8 mouse cellular contexts compared by ENCODE assay signal in the genomic region with DNA sequence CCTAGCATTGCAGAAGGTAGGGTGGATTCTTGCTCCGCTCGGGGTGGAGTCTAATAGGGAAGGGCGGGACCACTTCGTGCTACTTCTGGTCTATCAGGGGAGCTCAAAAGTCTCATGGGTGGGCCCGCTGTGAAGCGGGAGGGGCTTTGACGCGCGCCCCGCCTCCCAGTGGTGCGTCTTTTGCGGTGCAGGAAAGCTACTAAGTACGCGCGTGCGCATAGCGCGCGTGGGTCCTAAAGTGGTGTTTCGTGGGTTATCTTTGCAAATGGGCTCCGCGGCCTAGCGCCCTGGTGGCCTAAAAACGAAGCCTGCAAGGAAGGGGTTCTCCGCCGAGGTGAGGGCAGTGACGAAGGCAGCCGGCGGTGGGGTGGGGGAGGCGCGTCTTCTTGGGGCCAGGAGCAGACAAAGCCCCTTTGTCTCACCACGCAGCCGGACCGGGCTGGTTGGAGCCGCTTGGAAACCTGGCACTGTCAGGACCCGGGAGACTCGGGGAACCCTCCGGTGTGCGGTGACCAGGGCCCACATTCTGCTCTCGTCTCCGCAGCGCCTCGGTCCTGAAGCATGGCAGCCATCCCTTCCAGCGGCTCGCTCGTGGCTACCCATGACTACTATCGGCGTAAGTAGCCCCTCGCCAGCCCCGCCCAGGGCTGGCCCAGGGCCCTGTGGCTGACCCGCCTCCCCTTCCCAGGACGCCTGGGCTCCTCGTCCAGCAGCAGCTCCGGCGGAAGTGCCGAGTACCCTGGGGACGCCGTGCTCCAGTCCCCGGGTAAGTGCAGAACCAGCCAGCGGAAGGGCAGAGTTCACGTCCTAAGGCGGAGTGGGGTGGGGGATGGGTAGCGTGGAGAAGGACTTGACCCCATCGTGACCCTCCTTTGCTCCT. TPM values are rescaled to one million over a fixed set of nuclear protein-coding genes. Genes with fewer than 3 reads are reported as not detected.
A peak's percentile ranks its signal among the peaks of the same experiment; 100 is the strongest.
DNase-seq lines count a peak whose midpoint lies in the region; ATAC-seq lines count a peak whose summit lies in the region.

A gene (plus strand): TSS at position 127 of the 880 bp plus-strand sequence.

- no peaks in the 10 kb centered on the region for H3K27me3 ChIP-seq in hindbrain, embryonic 15.5 days

- peak within 1 kb of the TSS; percentile 69 for H3K4me2 ChIP-seq in hindbrain, embryonic 15.5 days

- H3K4me3 ChIP-seq in hindbrain, embryonic 15.5 days: peak within 1 kb of the TSS; percentile 72

- H3K9me3 ChIP-seq in hindbrain, embryonic 15.5 days: no peaks in the 10 kb centered on the region

- peaks cover 6% of the 10 kb centered on the region; the same call in 1 of the 2 replicates for H3K36me3 ChIP-seq in hindbrain, embryonic 15.5 days

- DNase-seq in T-cell, adult 2 months (ENCODE audit: low spot score): peak; percentile 98
- peak; percentile 80 to 84 for DNase-seq in cerebellum, postnatal 36 days
- DNase-seq in frontal cortex, postnatal 36 days (ENCODE audit: low spot score in 2 of 2): peak; percentile 94 to 95
- DNase-seq in left cerebral cortex, adult 11 months (ENCODE audit: low spot score): peak; percentile 89
- peak; percentile 95 to 97 for DNase-seq in lung, postnatal 4 days
- DNase-seq in retina, postnatal 7 days (ENCODE audit: low read depth, low spot score): peak; percentile 68
- DNase-seq in urinary bladder, adult 2 months (ENCODE audit: low spot score): peak; percentile 77

- peak within 1 kb of the TSS; percentile 95 for H3K9ac ChIP-seq in hindbrain, embryonic 15.5 days

- peak; percentile 91 for ATAC-seq in hindbrain, embryonic 15.5 days (ENCODE audit: low FRiP score, low read depth)

- peaks cover 17% of the 10 kb centered on the region for H3K4me1 ChIP-seq in hindbrain, embryonic 15.5 days (replicated peaks)

- under 1% methylated on average over 64 of the region's 64 CpGs for WGBS in hindbrain, embryonic 15.5 days

- peak within 1 kb of the TSS; percentile 96 for H3K27ac ChIP-seq in hindbrain, embryonic 15.5 days (replicated peaks)

RNA-seq across cellular contexts. Expression of the gene that starts here (rescaled TPM):
- 398 and 410 TPM in 2 replicates for polyA plus RNA-seq in hindbrain, embryonic 15.5 days (2015; fragmentation: Nextera tagmentation; extraction: Ambion mirVana)
- polyA plus RNA-seq in urinary bladder, adult 2 months (2012; rRNA removed): 116 and 147 TPM in 2 replicates

Comparison
In these comparisons a context has a peak if more than half of its experiments do, and no peak if none do; other contexts are left out.
1. Peak in every context shown above with its lines: DNase-seq, ATAC-seq, H3K4me3 ChIP-seq and H3K27ac ChIP-seq.